Mouse (Mus musculus): Measurements from ENCODE around the gene Olfr490.

The Olfr490 gene

GRCm38 (mm10) chr7:108288834-108289233 lies at the start of gene Olfr490:
Gene Olfr490 (minus strand): TSS chr7:108288934.
- in situ Hi-C loops (cut with MboI), result no loop called here

DNA sequence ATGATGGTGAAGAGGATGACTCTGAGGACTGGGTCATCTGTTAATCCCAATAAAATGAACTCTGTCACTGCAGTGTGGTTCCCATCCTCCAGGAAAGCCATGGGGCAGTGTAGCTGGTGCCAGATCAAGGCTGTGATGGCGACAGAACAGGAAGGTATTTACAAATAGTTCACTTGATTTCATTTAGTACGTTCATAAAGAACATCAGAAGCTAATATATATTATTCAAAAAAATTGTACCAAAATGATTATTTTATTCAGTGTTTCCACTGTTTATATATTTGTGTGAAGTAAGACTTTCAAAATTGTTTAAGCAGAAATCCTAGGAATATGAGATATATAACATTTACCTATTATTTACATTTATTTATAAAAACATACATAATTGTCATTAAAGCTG lies 34.8 kb upstream of the Olfr490 start, which contains the start of gene Olfr492:
TSS of gene Olfr492 (minus strand) at position 101 of the 400 bp plus-strand sequence.
- in situ Hi-C loops (cut with MboI), result no loop called here

DNA sequence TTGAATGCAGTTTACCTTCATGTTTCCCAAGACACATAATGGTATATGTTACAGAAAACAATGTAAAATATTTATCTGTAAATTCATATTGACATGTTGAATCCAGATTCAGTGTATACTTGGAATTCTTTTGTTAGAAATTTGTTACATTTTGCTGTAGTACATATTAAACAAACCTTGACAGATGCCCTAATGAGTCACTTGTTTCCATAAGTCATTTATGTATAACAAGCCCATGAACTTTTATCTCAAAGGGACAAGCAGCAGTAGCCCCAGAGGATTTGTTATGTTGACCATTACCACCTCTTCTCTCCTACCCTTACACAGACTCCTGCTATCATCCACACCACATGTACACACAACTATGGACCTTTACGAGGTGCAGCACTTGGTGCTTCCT lies 24.4 kb upstream of the Olfr490 start, which contains the start of gene Olfr491:
TSS of gene Olfr491 (plus strand) at position 301 of the 400 bp plus-strand sequence.
- in situ Hi-C loops (cut with MboI), result no loop called here

- in situ Hi-C loops (cut with MboI), result no loop called here
Measured at GRCm38 (mm10) chr7:108258247-108258646, 30.5 kb downstream of the Olfr490 start, which contains the start of gene Olfr488. Gene Olfr488 (minus strand): TSS chr7:108258347.
